Mouse (Mus musculus) G1E (cell line): ENCODE results near the gene Gm5901.

Experiments used
- CTCF ChIP-seq: IDR thresholded peaks from 2 replicates; pipeline ENCODE4 v1.5.1; 2012; ENCODE audit warnings: low read depth, low read length, inconsistent platforms, mixed read lengths
- GATA1 ChIP-seq: IDR thresholded peaks from 2 replicates; pipeline ENCODE4 v1.6.1; 2012; ENCODE audit warnings: borderline replicate concordance, low read length, inconsistent platforms, mixed read lengths
- TAL1 ChIP-seq: conservative IDR thresholded peaks from 2 replicates; pipeline ENCODE4 v1.6.1; 2012; ENCODE audit warnings: low read depth, low read length, inconsistent platforms, mixed read lengths

GRCm38 (mm10) chr7:105426051-105426450 is 51.2 kb downstream of the Gm5901 start:
- TF ChIP-seq GATA1 (no peak), CTCF (no peak), TAL1 (no peak)
